Mouse (Mus musculus): ENCODE measurements around the gene Tmed10.

DNA sequence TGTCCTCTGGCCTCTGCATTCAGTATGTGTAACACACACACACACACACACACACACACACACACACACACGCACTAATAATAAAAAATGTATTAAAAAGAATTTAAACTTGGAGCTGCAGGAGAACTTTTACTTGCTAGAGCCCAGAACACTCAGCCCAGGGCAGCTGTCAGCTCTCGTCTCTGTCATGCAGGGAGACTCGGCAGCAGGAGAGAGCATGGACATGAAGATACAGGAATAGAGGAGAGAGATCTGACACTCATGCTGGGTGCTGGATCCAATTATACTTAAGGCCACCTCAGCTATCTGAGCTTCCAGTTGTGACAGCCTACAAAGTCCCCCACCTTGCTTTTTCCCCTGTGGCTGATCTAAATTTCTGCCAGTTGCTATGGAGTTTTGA, 41.2 kb upstream of the Tmed10 start:
- TF ChIP-seq MAFK (IDR thresholded peaks at IDR 0.05; ENCODE audit: insufficient read depth, low read depth, low read length): no peak
- TF ChIP-seq ZNF384 (IDR thresholded peaks at IDR 0.05; ENCODE audit: low read depth, low read length): no peak
